Mouse (Mus musculus) urinary bladder, postnatal 10 days (tissue): ENCODE measurements at regions not wholly inside any gene's neighbourhood (a gene's known extent, or its start where the extent isn't known, plus 50 kb on each side); places are given as distances from the start of the nearest gene placed in this dataset.

Experiments
- DNase-seq: peaks from one replicate; pipeline ENCODE4 v3.0.0; 2022; ENCODE audit warnings: low spot score

- no peak for DNase-seq
These were observed 91.5 kb downstream of the Fam84b start for GRCm38 (mm10) chr15:60762071-60762470.

DNA sequence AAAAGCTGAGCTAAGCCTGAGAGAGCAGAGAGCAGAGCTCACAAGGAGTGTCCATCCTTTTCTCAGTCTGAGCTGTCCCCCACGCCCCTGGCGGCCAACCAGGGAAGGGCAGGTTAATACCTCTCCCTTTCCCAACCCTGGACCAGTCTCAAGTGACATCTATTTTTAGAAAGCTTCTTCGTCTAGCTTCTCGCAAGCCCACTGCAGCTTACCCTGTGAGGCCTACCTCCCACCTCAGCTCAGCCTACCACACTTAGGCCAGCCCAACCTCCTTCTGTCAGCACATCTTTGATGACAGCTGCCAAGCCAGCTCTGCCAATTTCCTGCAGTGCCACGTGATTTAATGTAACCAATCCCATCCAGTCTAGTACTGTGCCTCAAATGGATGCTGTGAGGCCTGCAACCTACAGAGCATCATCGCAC lies 93.6 kb downstream of the Fam84b start:
- DNase-seq, result peak; percentile 28

GRCm38 (mm10) chr15:60754246-60754645 lies 99.3 kb downstream of the Fam84b start:
- no peak for DNase-seq

DNA sequence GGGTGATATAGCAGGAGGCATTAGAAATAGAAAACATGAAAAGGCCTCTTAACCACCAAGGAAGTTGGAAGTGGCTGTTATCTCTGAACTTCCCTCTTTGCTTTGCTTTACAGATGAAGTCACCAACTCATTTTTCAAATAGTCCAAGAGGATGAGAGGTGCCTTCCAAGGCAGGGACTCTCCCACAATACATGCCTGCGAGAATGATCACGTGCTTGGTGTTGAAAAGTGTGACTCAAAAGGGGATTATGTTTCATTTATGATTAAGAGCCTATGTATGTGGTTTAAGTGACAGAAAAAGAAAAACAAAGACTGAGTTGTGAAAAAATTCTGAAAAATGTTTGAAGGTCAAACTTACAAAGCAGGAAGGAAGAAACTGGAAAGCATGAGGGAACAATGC lies 114.0 kb downstream of the Fam84b start:
- no peak for DNase-seq

DNA sequence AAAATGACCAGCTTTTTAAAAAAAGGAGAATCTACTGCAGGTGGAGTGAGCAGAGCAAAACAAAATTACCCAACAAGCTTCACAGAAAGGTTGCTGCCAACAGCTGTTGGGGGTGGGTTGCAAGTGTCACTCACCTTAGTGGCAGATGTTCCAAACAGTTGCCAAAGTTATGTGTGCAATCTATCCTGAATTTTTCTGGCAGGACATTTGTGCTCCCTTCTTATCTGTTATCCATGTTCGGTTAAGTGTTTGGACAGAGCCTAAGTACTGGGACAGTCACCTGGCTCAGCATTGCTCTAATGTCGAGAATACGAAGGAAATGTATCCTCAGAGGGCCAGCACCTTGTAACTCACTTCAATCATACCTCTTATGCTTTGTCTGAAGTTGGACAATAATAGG lies 115.3 kb downstream of the Fam84b start:
- no peak for DNase-seq

DNA sequence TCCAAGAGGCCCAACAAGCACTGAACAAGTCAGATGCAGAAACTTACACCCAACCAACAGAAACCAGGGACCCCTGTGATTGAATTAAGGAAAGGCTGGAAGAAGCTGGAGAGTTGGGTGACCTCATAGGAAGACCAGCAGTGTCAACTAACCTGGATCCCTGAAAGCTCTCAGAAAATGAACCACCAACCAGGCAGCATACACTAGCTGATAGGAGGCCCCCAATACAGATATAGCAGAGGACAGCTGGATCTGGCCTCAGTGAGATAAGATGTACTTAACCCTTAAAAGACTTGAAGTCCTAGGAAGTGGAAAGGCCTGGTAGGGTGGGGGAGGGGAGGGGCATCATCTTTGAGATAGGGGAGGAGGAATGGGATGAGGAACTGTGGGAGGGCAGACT lies 121.2 kb downstream of the Fam84b start:
- DNase-seq, result no peak

DNA sequence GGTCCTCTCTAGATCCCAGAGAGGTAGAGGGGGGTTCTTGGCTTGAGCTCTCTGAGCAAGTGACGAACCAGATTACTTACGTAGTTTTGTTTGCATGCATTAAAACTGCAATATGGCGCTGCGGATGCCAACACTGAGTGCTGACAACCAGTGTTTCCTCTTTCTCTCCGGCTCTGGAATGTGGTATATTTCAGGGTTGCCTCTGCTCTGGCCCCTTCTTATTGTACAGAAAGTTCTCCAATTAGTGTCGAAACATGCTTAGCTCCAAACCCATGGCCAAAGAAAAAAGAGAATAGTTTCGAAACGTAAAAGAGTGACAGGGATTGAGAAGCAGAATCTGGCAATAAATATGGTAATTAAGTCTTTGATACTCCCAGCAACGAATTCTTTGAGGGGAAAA lies 124.8 kb downstream of the Fam84b start:
- DNase-seq, result no peak

DNA sequence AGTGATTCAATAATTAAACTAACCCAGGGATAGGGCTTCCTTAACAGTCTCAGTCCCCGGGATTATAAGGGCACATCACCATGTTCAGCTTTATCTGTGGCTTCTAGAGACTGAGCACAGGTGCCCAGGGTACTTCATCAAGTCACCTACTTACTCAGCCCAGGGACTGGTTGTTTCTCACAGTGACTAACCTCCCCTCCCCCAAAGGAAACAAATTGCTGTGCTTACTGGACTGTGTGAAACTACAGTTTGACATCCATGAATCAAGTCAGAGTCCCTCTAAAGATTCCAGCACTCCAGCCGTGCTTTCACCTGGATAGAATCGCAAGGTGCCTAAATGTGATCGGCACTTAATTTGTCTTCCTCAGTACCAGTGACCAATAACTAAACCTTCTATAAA lies 125.2 kb downstream of the Fam84b start:
- no peak for DNase-seq

DNA sequence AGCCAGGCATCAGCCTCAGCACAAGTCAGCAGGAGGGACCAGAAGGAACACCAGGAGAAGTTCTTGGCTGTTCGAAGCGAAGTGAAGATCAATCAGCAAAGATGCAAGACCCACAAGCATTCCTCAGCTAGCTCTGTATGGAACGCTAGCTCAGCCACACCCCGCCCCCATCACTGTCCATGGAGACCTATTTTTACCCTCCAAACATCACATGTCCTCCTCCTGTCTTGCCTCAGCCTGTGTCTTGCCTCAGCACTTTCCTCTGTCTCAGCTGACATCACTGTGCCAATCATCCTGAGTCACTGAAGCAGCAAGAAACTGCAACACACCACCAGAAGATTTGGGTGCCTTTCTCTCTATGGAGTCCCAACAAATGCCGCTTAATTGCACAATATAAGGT lies 134.2 kb downstream of the Fam84b start:
- no peak for DNase-seq

DNA sequence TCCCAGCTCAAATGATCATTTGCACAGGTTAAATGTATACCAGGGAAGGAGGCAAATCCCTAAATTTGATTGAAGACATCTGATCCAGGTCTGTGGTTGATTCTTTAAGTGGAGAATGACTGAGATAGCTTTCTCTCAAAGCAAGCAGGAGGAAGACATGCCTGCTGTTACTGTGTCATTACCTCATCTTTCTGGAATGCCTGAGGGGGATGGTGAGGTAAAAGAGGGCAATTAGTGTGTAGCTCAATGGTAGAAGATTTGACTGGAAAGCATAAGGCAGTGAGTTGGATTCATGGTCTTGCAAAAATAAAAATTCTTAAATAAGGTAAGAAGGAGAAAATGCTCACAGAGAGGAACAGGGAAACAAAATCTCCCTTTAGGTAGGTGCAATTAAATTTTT lies 144.9 kb downstream of the Fam84b start:
- no peak for DNase-seq

DNA sequence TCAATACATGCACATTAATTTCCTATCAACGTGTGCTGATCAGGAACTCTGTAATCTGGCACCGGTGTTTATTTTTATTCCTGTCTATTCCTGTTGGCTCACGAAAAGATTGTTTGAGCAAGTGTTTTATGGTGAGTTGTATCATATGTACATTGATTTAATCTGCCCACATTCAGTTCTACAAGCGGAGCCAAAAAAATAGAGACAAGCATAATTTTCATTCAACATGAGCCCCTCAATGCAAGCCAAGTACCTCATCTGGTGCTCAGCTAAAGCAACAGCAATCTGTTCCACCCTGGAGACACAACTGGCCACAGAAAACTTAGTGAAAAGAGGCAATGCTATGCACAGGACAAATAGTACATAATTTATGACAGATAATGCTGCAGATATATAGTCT lies 147.6 kb downstream of the Fam84b start:
- DNase-seq, result no peak

DNA sequence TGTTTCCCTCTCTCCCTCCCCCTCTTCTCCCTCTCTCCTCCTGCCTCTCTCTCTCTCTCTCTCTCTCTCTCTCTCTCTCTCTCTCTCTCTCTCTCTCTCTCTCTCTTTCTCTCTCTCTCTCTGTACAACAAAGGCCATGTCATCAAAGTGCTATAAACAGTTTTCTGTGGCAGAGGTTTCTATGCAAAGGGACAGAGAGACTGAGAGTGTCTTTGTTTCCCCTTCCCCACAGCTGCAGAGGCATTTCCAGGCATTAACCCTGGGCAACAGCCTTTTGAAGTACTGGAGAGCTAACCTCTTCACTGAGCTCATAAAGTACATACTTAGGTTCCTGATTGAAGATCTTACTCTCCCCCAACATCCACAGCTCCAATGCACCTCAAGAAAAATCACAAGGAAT lies 152.3 kb downstream of the Fam84b start:
- no peak for DNase-seq

DNA sequence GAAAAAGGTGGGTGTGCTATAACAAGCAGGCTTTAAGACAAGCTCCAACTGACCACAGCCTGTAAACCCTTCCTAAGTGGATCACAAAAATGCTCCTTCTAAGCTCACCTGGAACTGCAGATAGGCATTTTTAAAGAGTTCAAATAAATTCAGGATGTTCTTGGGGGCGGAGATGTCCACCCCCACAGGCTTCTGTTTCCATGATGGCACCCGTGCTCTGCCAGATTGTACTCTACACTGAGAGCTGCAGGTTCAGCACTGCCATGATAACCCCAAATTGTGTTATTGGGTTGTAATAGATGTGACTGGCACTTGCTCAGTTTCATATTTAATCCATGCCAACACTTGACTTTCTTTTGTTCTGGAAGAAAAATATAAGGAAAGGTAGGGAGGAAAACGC lies 158.8 kb downstream of the Fam84b start:
- DNase-seq, result no peak

- DNase-seq, result no peak
These were observed 159.7 kb downstream of the Fam84b start for GRCm38 (mm10) chr15:60693751-60694500.

DNA sequence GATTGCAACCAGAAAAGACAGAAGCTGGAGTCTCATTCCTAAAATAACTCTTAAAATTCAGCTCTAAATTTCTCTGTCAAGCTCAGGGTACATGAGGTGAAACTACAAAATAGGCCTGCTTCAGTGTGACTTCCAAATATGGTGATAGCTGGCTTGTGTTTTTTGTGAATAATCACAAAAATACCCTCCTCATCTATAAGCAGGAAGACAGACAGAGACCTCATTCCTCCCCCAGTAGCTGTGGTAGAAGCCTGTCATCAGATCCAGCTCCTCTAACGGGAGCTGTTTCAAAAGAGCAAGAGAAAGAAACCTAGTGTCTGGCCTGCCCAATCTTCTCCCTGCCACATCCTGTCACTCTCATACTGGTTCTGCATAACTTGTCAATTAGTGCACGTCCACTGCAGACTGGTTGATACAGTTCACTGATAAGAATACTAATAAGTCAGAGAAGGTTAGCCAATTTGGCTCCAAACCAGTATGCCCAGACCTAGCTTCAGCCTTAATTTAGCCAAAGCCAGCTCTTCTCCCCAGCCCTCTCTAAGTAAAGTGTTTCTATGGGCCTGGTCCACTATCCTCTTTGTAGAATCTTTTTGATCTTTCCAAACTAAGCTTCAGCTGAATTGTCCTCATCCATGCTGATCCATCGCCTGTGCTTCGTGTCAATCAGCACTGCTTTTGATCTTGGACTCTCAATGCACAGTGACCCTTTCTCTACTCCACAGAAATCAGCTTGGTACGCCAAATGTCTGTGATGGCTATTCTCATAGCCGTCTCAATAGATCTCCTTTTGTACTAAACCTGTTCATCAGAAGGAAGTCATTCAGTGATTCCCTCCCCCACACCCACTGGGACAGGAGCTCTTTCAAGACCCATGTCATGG lies 160.6 kb downstream of the Fam84b start:
- no peak for DNase-seq

DNA sequence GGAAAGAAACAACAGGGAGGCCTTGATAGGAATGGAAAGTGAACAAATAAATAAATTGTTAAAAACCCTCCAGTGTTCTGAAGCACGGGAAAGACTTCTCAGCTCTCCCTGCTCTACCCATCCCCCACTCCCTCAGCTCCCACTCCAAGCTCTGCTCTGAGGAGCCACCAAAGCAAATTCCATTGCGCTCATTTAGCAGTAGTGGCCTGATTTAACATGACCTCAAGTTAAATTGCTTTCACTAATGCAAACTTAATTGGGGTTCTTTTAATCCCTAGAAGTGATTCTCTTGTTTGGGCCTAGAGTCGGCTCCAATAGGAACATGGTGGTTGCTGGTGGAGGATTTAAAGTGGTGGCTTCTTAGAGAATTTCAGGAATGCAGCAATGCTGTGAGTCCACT lies 161.4 kb downstream of the Fam84b start:
- DNase-seq, result no peak

- no peak for DNase-seq
These were observed 176.2 kb downstream of the Fam84b start for GRCm38 (mm10) chr15:60677397-60677796.

GRCm38 (mm10) chr15:60657572-60657971 lies 196.0 kb downstream of the Fam84b start:
- no peak for DNase-seq

GRCm38 (mm10) chr15:60655113-60655512 lies 198.5 kb downstream of the Fam84b start:
- DNase-seq, result no peak

GRCm38 (mm10) chr15:60649252-60649651 lies 204.3 kb downstream of the Fam84b start:
- no peak for DNase-seq

DNA sequence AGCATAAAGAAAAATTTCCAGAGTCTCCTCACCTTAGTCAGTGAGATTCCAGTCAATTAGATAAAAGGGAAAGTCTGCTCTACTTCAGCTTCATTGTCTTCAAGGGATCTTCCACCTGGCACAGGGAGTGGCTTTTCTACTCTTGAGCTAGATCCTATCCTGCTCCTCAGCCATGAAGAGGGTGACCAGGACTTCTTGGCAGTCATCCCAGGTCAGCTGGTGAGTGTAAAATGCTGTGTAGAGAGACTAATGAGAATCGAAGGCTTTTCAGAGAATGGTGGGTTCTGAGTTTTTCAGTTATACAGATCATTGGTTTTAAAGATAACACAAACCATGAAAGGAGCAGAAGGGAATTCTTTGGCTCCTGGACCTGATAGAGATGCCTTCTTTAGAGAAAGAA lies 211.8 kb downstream of the Fam84b start:
- DNase-seq, result no peak

DNA sequence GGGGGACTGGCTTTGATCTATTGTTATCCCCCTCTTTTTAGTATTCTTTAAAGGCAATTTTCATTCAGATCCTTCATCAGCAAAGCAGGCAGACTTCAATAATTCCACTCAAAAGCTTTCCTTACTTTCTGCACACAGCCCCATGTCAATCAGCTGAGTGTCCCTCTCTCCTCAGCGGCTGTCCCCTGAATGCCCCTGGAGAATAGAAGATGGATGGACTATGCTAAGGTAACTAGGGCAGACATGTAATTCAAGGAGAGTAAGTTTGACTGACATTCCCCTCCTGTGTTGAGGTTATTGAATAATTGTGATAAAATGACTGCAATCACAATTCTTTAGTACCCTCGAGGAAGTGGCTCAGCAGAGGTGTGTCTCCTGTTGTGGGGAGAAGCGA lies 220.1 kb downstream of the Fam84b start:
- no peak for DNase-seq

GRCm38 (mm10) chr15:60632789-60633456 lies 220.7 kb downstream of the Fam84b start:
- no peak for DNase-seq
